26 mouse cellular contexts compared by ENCODE assay signal in the genomic region with DNA sequence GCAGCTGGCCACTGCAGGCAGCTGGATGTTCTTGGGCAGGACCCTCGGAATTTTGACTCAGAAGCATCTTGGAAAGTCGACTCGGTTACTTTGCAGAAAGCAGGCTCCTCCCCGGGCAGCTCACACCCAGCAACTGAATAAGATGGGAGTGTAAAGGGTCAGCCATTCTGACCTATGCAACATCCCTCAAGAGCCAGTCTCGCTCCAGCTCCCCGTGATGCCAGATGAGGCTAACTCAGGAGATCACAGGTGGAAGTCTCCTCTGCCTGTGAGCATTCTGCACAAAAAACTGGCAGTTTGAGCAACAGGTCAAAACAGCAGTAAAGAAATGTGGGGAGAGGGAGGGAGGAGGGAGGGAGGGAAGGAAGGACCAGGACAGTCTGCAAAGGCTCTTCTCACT.
A peak's percentile ranks its signal among the peaks of the same experiment; 100 is the strongest.
DNase-seq lines count a peak whose midpoint lies in the region; ATAC-seq and TF ChIP-seq lines count a peak whose summit lies in the region.
"Had no signal": no experiment of that assay in that cellular context is flagged by ENCODE, and none has a peak within 500 bp of the region (broad histone marks: within the 10 kb centered on the region; RNA-seq: fewer than 3 reads in every experiment).

No protein-coding gene starts in this region.

- H3K4me2 ChIP-seq in hindbrain, postnatal 0 days (ENCODE audit: low read depth, low read length) = no peak overlapping the region
- no peak overlapping the region for H3K4me2 ChIP-seq in hindbrain, embryonic 12.5 days (replicated peaks)
- H3K4me2 ChIP-seq in kidney, embryonic 16.5 days (replicated peaks; ENCODE audit: low read depth, low read length) = no peak overlapping the region
- no peak overlapping the region for H3K4me2 ChIP-seq in neural tube, embryonic 14.5 days (ENCODE audit: low read depth, low read length)
- no peak overlapping the region for H3K4me2 ChIP-seq in embryonic facial prominence, embryonic 14.5 days (ENCODE audit: low read depth, low read length)
- H3K4me2 ChIP-seq: embryonic facial prominence, embryonic 12.5 days; forebrain, embryonic 13.5 days; heart, embryonic 12.5 days; heart, embryonic 15.5 days; hindbrain, embryonic 15.5 days had no signal

- H3K36me3 ChIP-seq in hindbrain, postnatal 0 days (ENCODE audit: insufficient read depth, low read length) = no peaks in the 10 kb centered on the region
- no peaks in the 10 kb centered on the region for H3K36me3 ChIP-seq in hindbrain, embryonic 12.5 days
- no peaks in the 10 kb centered on the region for H3K36me3 ChIP-seq in kidney, embryonic 16.5 days (ENCODE audit: insufficient read depth, low read length)
- no peaks in the 10 kb centered on the region for H3K36me3 ChIP-seq in neural tube, embryonic 14.5 days (ENCODE audit: control insufficient read depth, insufficient read depth, low read length)
- no peaks in the 10 kb centered on the region for H3K36me3 ChIP-seq in embryonic facial prominence, embryonic 14.5 days (ENCODE audit: control insufficient read depth, insufficient read depth, low read length)
- H3K36me3 ChIP-seq: embryonic facial prominence, embryonic 12.5 days; forebrain, embryonic 10.5 days; heart, embryonic 12.5 days; heart, embryonic 15.5 days; hindbrain, embryonic 10.5 days; hindbrain, embryonic 15.5 days had no signal

- 28% methylated on average over 6 of the region's 6 CpGs for WGBS in hindbrain, postnatal 0 days
- 33% methylated on average over 6 of the region's 6 CpGs for WGBS in hindbrain, embryonic 12.5 days
- 22% methylated on average over 6 of the region's 6 CpGs for WGBS in kidney, embryonic 16.5 days
- 36% methylated on average over 6 of the region's 6 CpGs for WGBS in neural tube, embryonic 14.5 days
- WGBS in embryonic facial prominence, embryonic 14.5 days = 38% methylated on average over 6 of the region's 6 CpGs

- H3K27ac ChIP-seq in hindbrain, postnatal 0 days = no peak overlapping the region
- no peak overlapping the region for H3K27ac ChIP-seq in hindbrain, embryonic 12.5 days
- no peak overlapping the region for H3K27ac ChIP-seq in kidney, embryonic 16.5 days (ENCODE audit: low read length)
- no peak overlapping the region for H3K27ac ChIP-seq in neural tube, embryonic 14.5 days (ENCODE audit: low read depth, low read length)
- no peak overlapping the region for H3K27ac ChIP-seq in embryonic facial prominence, embryonic 14.5 days (replicated peaks; ENCODE audit: low read depth, low read length)
- H3K27ac ChIP-seq: embryonic facial prominence, embryonic 12.5 days; forebrain, embryonic 10.5 days; forebrain, embryonic 13.5 days; heart, embryonic 15.5 days; hindbrain, embryonic 10.5 days; hindbrain, embryonic 15.5 days had no signal

- DNase-seq in hindbrain, postnatal 0 days (ENCODE audit: low spot score) = no peak
- no peak for DNase-seq in kidney, postnatal 10 days
- DNase-seq in neural tube, embryonic 10.5 days (ENCODE audit: extremely low spot score, low spot score) = no peak
- no peak for DNase-seq in embryonic facial prominence, embryonic 14.5 days (ENCODE audit: low spot score)
- DNase-seq in adipocyte (ENCODE audit: low spot score) = no peak
- DNase-seq: adrenal gland, postnatal 10 days; adrenal gland, postnatal 36 days; cerebellum, adult 18-20 months; cerebellum, adult 9-10 months; gastrocnemius, postnatal 14 days; heart, adult 18-20 months; heart, postnatal 10 days; heart, postnatal 36 days had no signal

- H3K27me3 ChIP-seq in hindbrain, postnatal 0 days (ENCODE audit: insufficient read depth, low read length) = no peaks in the 10 kb centered on the region
- H3K27me3 ChIP-seq in hindbrain, embryonic 12.5 days = no peaks in the 10 kb centered on the region
- no peaks in the 10 kb centered on the region for H3K27me3 ChIP-seq in kidney, embryonic 16.5 days (ENCODE audit: insufficient read depth, low read length)
- H3K27me3 ChIP-seq in neural tube, embryonic 14.5 days (ENCODE audit: control insufficient read depth, insufficient read depth, low read length) = no peaks in the 10 kb centered on the region
- no peaks in the 10 kb centered on the region for H3K27me3 ChIP-seq in embryonic facial prominence, embryonic 14.5 days (replicated peaks; ENCODE audit: control insufficient read depth, insufficient read depth, low read length)
- H3K27me3 ChIP-seq: embryonic facial prominence, embryonic 12.5 days; forebrain, embryonic 13.5 days; hindbrain, embryonic 15.5 days had no signal

- H3K9ac ChIP-seq in hindbrain, postnatal 0 days (replicated peaks; ENCODE audit: low read length) = no peak overlapping the region
- no peak overlapping the region for H3K9ac ChIP-seq in hindbrain, embryonic 12.5 days
- H3K9ac ChIP-seq in kidney, embryonic 16.5 days (replicated peaks; ENCODE audit: low read length) = no peak overlapping the region
- H3K9ac ChIP-seq in neural tube, embryonic 14.5 days (replicated peaks; ENCODE audit: low read depth, low read length) = no peak overlapping the region
- H3K9ac ChIP-seq in embryonic facial prominence, embryonic 14.5 days (ENCODE audit: low read depth, low read length) = 0 out of 2 replicates have a peak overlapping the region, but pooled peaks have one; percentile 14
- H3K9ac ChIP-seq: embryonic facial prominence, embryonic 12.5 days; forebrain, embryonic 13.5 days; heart, embryonic 12.5 days; heart, embryonic 15.5 days; hindbrain, embryonic 15.5 days had no signal

- H3K4me3 ChIP-seq in hindbrain, postnatal 0 days (ENCODE audit: low read length) = no peak overlapping the region
- no peak overlapping the region for H3K4me3 ChIP-seq in hindbrain, embryonic 12.5 days
- no peak overlapping the region for H3K4me3 ChIP-seq in kidney, embryonic 16.5 days (ENCODE audit: low read length)
- no peak overlapping the region for H3K4me3 ChIP-seq in neural tube, embryonic 14.5 days (ENCODE audit: low read depth, low read length)
- H3K4me3 ChIP-seq in embryonic facial prominence, embryonic 14.5 days (ENCODE audit: low read depth, low read length) = no peak overlapping the region
- H3K4me3 ChIP-seq: embryonic facial prominence, embryonic 12.5 days; forebrain, embryonic 10.5 days; forebrain, embryonic 13.5 days; heart, embryonic 12.5 days; heart, embryonic 15.5 days; hindbrain, embryonic 10.5 days; hindbrain, embryonic 15.5 days had no signal

- no peak for TF ChIP-seq CTCF in hindbrain, postnatal 0 days (IDR thresholded peaks at IDR 0.05; ENCODE audit: low read depth)

- H3K9me3 ChIP-seq in hindbrain, postnatal 0 days (ENCODE audit: low read length) = no peaks in the 10 kb centered on the region
- H3K9me3 ChIP-seq in hindbrain, embryonic 12.5 days (replicated peaks) = no peaks in the 10 kb centered on the region
- 0 out of 2 replicates have a peak, but pooled peaks cover 4% of the 10 kb centered on the region for H3K9me3 ChIP-seq in kidney, embryonic 16.5 days (ENCODE audit: low read length)
- H3K9me3 ChIP-seq in neural tube, embryonic 14.5 days (ENCODE audit: control insufficient read depth, low read length) = no peaks in the 10 kb centered on the region
- 0 out of 2 replicates have a peak, but pooled peaks cover 6% of the 10 kb centered on the region for H3K9me3 ChIP-seq in embryonic facial prominence, embryonic 14.5 days (ENCODE audit: control insufficient read depth, low read length)
- H3K9me3 ChIP-seq: heart, embryonic 15.5 days; hindbrain, embryonic 15.5 days had no signal

- ATAC-seq in hindbrain, postnatal 0 days = 0 out of 2 replicates have a peak, but pooled peaks have one; percentile 8
- ATAC-seq in hindbrain, embryonic 12.5 days (ENCODE audit: low FRiP score) = no peak
- ATAC-seq in kidney, embryonic 16.5 days (ENCODE audit: low FRiP score, low TSS enrichment) = peak; percentile 66; the same call in 1 of the 2 replicates
- peak; percentile 12; the same call in 1 of the 2 replicates for ATAC-seq in neural tube, embryonic 14.5 days (ENCODE audit: low read depth)
- ATAC-seq in embryonic facial prominence, embryonic 14.5 days (ENCODE audit: low read depth) = no peak
- ATAC-seq: activated CD4-positive, CD25-positive, alpha-beta regulatory T cell, adult 4 months; CD4-positive, CD25-positive, alpha-beta regulatory T cell, adult 4 months; forebrain, embryonic 13.5 days; inflammation-experienced regulatory T-cells, adult 6 months had no signal

- H3K4me1 ChIP-seq in hindbrain, postnatal 0 days (ENCODE audit: insufficient read depth, low read length) = peaks cover 6% of the 10 kb centered on the region
- peaks cover 10% of the 10 kb centered on the region for H3K4me1 ChIP-seq in hindbrain, embryonic 12.5 days
- no peaks in the 10 kb centered on the region for H3K4me1 ChIP-seq in kidney, embryonic 16.5 days (ENCODE audit: insufficient read depth, low read length)
- peaks cover 4% of the 10 kb centered on the region; the same call in 1 of the 2 replicates for H3K4me1 ChIP-seq in neural tube, embryonic 14.5 days (ENCODE audit: control insufficient read depth, insufficient read depth, low read length)
- peaks cover 21% of the 10 kb centered on the region for H3K4me1 ChIP-seq in embryonic facial prominence, embryonic 14.5 days (ENCODE audit: control insufficient read depth, insufficient read depth, low read length)
- H3K4me1 ChIP-seq: heart, embryonic 12.5 days had no signal

Comparison
In these comparisons a context has a peak if more than half of its experiments do, and no peak if none do; other contexts are left out.
1. ATAC-seq: peak in hindbrain, postnatal 0 days (single experiment), kidney, embryonic 16.5 days (single experiment) and neural tube, embryonic 14.5 days (single experiment); none in hindbrain, embryonic 12.5 days (single experiment) and embryonic facial prominence, embryonic 14.5 days (single experiment).